Mouse (Mus musculus): ENCODE results near the gene Olfr1283.
"Not testable (repeated sequence)": the region's sequence is repeated elsewhere in the genome, so short reads cannot be mapped to it uniquely, and the experiment has no call there.

Gene Olfr1283

DNA sequence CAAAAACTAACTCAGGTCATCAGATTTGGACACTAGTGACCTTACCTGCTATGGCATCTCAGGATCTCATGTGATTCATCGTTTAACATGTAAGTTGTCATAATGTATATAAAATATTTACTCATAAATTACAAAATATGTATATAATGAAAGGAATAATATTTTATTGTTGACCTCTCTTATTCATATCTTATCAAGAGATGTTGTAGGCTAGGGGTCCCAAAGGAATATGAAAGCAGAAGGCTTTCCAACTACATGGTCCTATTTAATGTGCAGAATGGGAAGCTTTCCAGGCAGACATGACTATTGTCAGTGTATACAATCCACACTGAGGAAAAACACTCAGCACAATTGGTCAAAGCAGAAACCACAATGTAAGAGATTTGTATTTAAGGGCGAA lies at the start of gene Olfr1283:
Gene Olfr1283, plus strand, starts transcription at position 301 of the 400 bp plus-strand sequence.
- DNase-seq (ENCODE audit: low spot score) = no peak

DNA sequence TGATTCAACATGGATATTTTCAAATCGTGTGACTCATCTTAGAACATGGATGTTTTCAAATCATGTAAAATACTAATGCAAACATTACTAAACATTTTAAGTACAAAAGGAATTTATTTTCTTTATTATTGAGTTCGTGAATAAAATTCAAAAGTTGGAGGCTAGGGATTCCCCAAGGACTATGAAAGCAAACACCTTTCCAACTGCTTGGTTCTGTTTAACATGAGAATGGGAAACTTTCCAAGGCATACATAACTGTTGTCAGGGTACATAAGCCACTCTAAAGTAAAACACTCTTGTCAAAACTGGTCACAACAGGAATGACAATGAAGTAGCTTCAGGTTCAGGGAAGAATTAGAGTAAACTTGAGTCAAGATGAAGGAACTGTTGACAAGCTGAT lies 40.4 kb upstream of the Olfr1283 start, which contains the start of gene Olfr1281:
Gene Olfr1281, plus strand, starts transcription at position 301 of the 400 bp plus-strand sequence.
- DNase-seq (ENCODE audit: low spot score) = no peak

DNA sequence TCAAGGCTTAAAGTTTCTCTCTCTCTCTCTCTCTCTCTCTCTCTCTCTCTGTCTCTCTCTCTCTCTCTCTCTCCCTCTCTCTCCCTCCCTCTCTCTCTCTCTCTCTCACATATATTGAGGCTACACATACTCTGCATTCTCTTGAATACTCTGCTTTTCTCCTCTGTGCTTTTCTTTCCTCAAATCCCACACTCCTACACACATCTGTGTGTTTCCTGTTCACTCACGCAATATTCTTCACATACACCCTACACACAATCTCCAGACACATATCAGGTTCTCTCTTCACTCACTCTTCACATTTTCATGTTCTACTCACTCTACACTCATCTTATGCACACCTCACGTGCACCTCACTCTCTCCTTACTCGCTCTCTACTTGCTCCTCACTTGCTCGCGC lies 32.9 kb upstream of the Olfr1283 start:
- not testable (repeated sequence) for DNase-seq (ENCODE audit: low spot score)

DNA sequence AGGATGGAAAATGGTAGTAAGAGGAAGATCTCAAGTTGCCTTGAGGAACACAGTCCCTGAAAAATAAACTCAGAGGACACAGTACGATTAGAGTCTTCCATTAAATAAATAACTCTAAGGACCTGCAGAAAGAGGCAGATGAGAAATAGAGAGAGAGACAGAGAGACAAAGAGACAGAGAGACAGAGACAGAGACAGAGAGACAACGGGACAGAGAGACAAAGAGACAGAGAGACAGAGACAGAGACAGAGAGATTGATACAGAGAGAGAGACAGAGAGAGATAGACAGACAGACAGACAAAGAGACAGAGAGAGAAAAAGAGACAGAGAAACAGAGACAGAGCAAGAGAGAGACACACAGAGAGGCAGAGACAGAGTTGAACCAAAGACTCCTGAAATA lies 30.6 kb upstream of the Olfr1283 start, which contains the start of gene Olfr1282:
Gene Olfr1282, minus strand, starts transcription at position 101 of the 400 bp plus-strand sequence.
- no peak for DNase-seq (ENCODE audit: low spot score)

DNA sequence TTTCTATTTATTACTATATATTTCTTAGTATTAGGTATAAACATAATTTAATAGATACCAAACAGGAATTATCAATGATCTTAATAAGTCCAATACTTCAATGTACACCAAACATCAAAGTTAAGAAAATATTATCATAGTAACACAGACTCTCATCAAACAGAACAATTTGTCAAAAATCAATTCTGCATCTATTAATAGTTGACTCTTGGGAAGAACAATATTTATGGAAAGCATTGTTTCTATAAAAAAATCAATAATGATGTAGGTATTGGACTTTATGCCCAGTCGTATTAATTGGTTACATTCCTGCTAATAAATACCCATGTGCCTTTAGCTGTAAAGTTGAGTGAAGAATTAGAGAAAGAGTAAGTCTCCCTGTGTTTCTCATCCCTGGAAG lies 8.6 kb downstream of the Olfr1283 start, which contains the start of gene Olfr1284:
Gene Olfr1284, plus strand, starts transcription at position 301 of the 400 bp plus-strand sequence.
- DNase-seq (ENCODE audit: low spot score) = no peak

Data from retina, embryonic 14.5 days (tissue).